Mouse (Mus musculus) kidney, adult 8-10 months (tissue): Measurements from ENCODE around the gene Plcl2.

Source experiments
- DNase-seq, 2 experiments: peaks; one replicate each; pipeline ENCODE4 v3.0.0; 2022

Plcl2 gene

DNA sequence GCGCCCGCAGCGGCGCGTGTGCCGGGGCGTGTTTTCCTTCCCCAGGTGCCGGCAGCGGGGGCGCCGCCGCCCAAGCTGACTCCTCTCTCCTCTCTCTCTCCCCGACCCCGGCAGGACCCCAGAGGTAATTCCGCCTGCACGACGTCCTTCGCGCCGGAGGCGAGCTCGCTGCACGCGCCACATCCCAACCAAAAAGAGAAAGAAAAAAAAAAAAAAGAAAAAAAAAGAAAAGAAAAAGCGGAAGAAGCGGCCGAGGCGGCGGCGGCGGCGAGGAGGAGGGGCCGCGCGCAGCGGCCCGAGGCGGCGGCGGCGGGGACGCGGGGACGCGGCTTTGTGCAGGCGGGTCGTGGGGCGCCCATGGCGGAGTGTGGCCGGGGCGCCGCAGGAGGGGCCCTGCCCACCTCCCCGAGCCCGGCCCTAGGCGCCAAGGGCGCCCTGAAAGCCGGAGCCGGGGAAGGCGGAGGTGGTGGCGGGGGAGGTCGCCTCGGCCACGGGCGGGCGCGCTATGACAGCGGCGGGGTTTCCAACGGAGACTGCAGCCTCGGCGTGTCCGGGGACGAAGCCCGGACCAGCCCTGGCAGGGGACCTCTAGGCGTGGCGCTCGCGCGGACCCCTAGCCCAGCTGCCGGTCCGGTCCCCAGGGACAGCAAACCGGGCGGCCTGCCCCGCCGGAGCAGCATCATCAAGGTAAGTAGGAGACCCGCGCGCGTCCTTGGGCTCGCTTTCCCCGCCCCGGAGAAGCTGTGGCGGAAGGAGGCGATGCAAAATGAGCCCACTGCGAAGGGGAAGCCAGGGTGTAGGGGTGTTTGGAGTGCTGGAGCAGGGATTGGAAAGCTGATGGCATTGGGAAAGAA, at the start of gene Plcl2:
TSS of gene Plcl2 (plus strand) at position 153 of the 854 bp plus-strand sequence.
- peak in 1 of 2 experiments; percentile 40 for DNase-seq

DNA sequence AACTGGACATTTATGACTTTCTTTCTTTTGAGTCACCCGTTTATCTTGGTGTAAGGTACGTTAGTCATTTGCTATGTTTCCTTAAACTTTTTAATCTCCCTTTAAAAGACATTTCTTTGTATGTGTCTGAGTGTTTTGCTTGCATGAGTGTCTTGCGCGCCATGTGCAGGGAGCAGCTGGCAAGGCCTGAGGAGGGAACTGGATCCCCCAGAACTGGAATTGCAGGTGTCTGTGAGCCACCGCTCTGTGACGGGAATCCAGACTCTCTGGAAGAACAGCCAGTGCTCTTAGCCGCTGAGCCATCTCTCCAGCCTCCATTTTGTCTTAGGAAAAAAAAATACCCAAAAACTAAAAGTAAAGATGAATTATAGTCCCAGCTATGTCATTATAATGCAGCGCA, 48.9 kb upstream of the Plcl2 start:
- DNase-seq, result no peak

DNA sequence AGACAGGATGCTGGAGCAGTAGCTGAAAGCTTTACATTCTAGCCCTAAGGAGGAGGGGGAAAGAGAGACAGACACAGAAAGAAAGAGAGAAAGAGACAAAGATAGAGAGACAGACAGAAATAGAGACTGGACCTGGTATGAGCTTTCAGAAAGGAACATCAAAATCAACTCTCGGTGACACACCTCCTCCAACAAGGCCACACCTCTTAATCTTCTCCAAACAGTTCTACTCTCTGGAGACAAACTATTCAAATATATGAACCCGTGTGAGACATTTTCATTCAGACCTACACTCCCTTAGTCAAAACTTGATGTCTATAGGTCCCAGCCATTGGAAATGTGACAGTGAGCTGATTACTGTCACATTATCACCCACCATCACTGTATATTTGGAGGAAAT, 41.8 kb upstream of the Plcl2 start:
- no peak for DNase-seq

DNA sequence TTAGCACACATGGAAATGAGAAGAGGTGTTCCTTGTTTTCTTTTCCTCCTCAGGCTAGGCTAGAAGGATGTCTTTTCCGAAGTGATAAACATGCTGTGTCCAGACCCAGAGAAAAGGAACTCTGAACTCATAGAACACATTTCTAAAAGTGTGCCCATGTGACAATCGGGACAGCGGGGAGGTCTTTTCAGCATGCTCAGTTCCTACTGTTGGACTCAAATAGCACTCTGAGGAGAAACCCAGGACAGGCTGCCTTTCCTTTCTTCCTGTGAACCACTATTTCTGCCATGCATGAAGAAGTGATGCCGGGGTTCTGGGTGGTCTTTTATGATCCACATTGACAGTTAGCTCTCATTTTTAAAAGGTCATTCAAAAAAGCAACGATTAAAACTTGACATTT, 40.1 kb upstream of the Plcl2 start:
- DNase-seq, result no peak

DNA sequence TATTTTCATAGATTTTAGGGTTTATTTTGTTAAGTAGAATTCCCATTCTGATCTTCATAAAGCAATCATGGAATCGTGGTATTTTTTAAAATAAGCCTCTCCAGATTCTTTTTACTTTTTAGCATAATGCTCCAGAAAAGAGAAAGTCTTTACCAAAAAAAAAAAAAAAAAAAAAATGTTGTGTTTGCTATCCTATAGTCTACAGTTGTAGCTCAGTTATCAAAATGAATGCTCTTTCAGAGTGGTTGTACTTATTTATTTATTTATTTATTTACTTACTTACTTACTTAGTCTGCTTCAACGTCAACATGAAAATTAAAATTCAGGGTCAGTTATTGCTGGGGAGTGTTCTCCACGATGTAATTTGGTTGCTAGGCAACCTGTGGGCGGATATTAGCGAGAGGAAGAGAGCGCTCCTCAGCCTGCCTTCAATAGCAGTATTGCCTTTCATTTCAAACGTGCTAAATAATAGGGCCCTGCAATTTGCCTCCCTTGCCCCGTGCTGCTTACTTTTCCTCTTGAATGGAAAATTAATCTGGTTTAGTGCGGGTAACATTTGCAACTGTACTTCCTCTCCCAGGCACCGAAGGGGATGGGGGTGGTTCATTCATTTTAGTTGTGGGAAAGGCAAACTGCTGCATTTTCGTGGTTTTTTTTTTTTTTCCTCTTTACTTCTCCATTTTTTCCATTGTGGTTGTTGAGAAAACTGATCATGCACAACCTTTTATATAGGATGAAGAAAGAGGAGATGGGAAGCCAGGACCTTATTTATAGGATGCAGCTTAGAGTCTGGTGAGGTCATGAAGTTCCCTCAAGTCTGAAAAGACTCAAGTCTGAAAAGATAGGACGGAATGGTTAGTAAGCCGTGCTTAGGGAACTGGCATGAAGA, 39.4 kb upstream of the Plcl2 start:
- DNase-seq, result peak in 1 of 2 experiments; percentile 12

DNA sequence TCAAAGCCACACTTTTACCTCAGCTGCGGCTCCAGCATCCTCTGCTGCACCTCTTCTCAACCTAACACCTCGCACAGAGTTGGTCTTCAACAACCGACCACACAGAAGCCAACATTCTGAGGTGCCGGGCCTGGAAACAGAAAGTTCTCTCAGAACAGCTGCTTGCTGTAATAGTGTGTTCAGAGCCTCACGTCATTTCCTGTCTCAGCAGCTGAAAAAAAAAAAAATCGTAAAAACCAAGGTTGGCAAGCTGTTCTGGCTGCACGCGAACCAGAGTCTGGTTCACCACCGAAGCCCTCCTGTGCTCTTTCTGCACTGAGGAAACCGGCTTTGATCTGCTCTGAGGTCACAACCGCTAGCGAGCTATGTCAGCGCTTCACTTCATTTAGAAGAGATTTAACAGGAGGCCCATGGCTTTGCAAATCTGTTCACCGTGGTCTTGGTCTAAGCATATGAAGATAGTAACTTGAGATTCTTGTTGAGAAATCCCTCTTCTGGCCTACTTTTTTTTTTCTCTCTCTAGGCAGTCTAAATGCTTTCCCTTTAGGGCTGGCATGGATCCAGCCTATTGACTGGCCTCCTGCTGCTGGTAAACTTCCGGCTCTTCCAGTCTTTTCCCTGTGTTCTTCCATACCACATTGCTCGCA, 38.6 kb upstream of the Plcl2 start:
- peak; percentile 20 to 29 for DNase-seq

DNA sequence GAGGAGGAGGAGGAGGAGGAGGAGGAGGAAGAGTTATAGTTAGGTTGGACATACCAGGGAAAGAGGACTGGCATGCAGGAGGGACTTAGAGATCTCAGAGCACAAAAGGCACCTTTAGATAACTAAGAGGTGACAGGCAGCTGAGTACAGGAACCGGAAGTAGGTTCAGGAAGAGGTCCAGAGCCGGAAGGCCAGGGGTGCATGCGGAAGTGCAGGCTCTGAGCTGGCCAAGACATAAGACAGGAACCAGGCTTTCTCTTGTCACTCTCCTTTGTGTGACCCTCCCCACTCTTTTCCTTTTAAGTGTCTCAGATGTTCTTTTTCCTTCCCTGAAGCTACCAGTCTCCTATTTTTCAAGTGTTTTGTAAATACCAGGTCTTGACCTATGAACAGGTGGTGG, 38.0 kb upstream of the Plcl2 start:
- peak; percentile 41 to 45 for DNase-seq

DNA sequence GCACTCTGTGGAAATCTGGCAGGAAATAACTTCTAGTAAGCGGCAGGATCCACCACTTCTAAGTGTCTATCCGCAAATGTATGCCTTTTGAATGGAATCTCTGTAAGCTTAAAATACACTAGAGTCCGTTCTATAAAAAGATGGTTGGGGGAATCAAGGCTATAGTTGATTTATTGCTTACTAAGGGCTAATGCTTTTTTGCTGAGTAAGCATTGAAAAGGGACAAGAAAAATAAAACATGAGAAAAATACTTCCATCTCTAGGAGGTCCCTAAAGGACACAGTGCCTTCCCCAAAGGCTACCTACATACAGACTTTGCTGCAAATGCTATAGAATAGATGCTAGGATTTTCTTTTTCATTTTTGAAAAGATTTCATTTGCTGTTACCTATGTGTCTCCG, 31.9 kb upstream of the Plcl2 start:
- no peak for DNase-seq

GRCm38 (mm10) chr17:50480867-50481266, 28.3 kb upstream of the Plcl2 start:
- no peak for DNase-seq

- DNase-seq, result no peak
These were observed 25.5 kb upstream of the Plcl2 start for GRCm38 (mm10) chr17:50483700-50484099.

- DNase-seq, result no peak
These were observed 24.2 kb upstream of the Plcl2 start for GRCm38 (mm10) chr17:50484981-50485380.

- no peak for DNase-seq
These were observed 22.1 kb upstream of the Plcl2 start for GRCm38 (mm10) chr17:50487058-50487618.

GRCm38 (mm10) chr17:50487670-50488069, 21.5 kb upstream of the Plcl2 start:
- no peak for DNase-seq

GRCm38 (mm10) chr17:50488406-50488805, 20.8 kb upstream of the Plcl2 start:
- DNase-seq, result no peak

GRCm38 (mm10) chr17:50488895-50489294, 20.3 kb upstream of the Plcl2 start:
- DNase-seq, result no peak

DNA sequence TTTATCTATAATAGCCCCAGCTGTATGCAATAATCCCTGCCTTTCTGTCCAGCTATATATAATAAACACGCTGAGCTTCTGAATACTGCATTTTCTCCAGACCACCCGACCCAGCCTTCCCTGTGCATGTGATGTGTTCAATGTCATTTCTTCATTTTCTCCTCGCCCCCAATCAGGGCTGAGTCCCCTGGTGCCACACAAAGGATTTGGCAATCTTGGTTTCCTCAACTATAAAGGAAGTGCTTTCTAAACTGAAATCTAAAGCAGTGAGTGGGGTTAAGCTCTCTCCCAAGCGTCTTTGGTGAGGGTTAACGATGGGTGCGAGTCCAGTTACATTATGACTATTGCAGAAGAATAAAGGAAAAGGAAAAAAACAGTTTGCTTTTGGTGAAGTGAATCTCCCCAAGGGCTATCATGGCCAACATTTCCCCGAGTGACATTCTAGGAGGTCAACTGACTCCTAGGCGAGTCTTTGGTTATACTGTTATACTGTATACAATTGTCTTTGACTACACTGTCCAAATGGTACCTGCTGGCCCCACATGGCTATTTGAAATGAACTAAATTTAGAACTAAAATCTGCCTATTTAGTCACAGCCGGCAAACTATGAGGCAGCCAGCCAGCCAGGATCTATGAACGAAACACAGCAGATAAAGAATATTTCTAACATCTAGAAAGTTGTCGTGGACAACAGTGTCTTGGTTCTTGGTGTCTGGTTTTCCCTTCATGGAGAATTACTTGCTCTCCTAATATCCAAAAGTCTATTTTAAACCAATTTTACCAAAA, 18.4 kb upstream of the Plcl2 start:
- DNase-seq, result no peak

DNA sequence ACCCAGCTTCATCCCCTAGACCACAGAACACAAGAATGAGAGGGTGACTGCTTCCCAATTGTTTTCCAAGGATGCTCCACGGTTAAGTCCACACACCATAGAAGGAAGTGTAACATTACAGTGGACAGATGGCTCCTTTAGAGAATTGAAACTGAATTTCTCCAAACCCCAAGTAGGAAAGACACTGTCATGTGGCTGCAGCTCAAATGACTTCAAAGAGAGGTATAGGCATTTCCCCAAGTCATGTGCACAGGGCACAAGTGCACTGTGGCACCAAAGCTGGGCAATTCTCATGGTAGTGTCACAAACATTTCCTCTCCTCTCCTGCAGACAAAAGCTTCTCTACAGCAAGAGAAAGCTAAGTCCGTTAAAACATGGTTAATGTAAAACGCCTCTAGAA, 17.7 kb upstream of the Plcl2 start:
- DNase-seq, result no peak

DNA sequence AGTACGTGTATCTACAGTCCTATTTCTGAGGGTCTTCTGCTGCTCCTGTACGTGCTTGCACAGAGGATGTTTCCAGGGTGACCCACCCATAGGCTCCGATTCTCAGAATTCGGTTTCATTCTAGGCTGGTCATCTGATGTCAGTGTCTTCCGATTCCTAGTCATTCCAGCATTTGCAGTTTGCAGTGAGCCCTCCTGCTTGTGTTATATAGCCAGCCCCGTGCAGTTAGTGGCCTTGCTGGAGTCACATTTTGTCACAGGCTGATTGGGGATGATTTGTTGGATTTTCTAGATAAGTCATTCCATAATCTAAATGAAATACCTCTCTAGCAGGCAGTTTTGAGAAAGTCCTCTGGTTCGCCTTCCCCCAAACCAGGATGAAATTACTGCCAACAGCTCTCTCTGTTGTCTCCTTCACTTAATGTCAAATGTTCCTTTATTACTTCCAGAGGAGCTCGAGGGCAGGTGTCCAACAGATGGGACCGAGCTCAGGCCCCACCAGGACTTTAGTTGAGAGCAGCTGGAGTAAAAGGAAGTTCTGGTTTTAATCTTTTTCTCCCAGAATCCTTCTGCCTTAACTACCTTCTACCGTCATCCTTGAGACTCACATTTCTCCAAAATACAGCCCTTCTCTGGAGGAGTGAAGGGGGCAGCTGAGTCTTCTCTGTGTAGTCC, 13.8 kb upstream of the Plcl2 start:
- DNase-seq, result no peak

- no peak for DNase-seq
These were observed 11.0 kb upstream of the Plcl2 start for GRCm38 (mm10) chr17:50498062-50498697.

DNA sequence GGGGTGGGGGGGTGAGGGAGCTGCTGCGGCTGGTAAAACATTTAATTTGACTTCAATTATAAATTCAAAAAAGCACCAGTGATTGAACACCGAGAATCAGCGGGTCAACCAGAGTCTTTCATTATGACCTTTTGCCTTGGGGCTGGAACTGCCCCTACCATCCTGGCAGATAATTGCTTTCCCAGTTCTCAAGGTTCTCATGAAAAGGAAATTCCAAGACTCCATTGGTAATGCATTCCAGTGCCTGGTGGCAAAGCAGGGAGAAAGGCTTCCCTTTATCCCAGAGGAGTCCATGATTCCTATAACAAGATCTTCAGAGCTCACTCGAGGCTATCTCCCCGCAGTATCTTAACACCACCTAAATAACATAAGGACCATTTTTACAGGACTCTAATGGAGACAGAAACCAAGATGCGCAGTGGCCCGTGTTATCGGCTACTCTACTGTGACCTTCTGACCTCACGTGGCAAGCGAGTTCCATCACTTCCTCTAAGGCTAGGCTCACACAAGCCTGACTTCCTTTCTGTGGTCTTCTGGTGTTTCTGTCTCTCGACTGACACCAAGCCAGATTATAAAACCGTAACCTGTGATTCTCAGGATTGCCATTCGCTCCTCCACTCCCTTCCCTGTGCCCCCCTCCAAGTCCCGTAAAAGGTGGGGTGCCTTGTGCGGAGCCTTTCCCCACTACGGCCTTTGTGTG, 10.0 kb upstream of the Plcl2 start:
- DNase-seq, result no peak
